Mouse (Mus musculus) embryonic facial prominence, embryonic 14.5 days (tissue): ENCODE results near the gene Rab4a. TPM values are rescaled to one million over a fixed set of nuclear protein-coding genes. Genes with fewer than 3 reads are reported as not detected.

ENCODE experiments used
- polyA plus RNA-seq: library from polyadenylated mRNA; unstranded; fragments of >200 nt; fragmentation: Nextera tagmentation; extraction: Ambion mirVana; gene quantifications from 2 replicates; pipeline ENCODE4 v1.2.1, GENCODE M21; 2014

Rab4a gene
- polyA plus RNA-seq, 1 experiment from 2014 or later: 46.6 TPM

Other genes with a start within 250 kb of the Rab4a start
- gene Rhou, start 152.1 kb upstream of the Rab4a start, polyA plus RNA-seq: 9.5 and 9.6 TPM in 2 replicates
- gene Ccsap, start 54.2 kb downstream of the Rab4a start, polyA plus RNA-seq: 4.4 and 4.6 TPM in 2 replicates
- 2,164 and 3,230 TPM in 2 replicates for gene Acta1, start 88.8 kb downstream of the Rab4a start, polyA plus RNA-seq
- gene Nup133, start 143.3 kb downstream of the Rab4a start, polyA plus RNA-seq: 30.4 and 31.8 TPM in 2 replicates
- 15.8 and 16.7 TPM in 2 replicates for gene Abcb10, start 177.1 kb downstream of the Rab4a start, polyA plus RNA-seq
- 36.1 and 42.2 TPM in 2 replicates for gene Taf5l, start 215.4 kb downstream of the Rab4a start, polyA plus RNA-seq
- 5.6 and 5.8 TPM in 2 replicates for gene Urb2, start 215.5 kb downstream of the Rab4a start, polyA plus RNA-seq